Mouse (Mus musculus): ENCODE results near the gene Elac2. TPM values are rescaled to one million over a fixed set of nuclear protein-coding genes. Genes with fewer than 3 reads are reported as not detected.

Elac2 gene
- 10 to 100 TPM; 22.9 to 27.5 TPM for total RNA-seq (2023)

DNA sequence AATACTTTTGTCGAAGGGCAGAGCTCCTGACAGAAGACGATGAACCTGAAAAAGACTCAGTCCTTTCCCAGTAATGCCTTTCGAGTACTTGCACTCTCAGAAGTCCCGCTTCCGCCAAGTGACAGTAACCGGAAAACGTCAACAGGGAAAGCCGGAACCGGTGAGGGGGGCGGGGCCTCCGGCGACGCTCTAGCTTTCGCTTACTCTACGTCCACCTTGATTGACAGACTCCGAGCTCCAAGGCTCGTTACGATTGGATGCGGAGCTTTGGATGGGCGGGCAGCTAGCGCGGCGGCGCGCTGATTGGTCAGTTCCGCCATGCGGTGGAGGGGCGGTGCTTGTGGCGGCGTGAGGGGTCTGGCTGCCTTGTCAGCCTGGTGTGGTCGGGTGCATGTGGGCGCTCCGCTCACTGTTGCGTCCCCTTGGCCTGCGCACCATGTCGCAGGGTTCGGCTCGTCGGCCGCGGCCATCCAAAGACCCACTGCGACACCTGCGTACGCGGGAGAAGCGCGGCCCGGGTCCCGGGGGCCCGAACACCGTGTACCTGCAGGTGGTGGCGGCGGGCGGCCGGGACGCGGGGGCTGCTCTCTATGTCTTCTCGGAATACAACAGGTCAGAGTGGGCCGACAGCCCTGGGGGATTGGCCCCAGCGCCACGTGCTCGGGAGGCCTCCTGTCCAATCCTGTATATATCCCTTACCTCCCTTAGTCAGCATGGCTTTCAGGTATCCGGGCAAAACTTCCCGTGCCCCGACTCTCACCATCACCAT is at the start of gene Elac2:
Gene Elac2 (plus strand): TSS at position 319 of the 769 bp plus-strand sequence.

Other genes with a start within 250 kb of the Elac2 start
- gene 1700086D15Rik, start 180.9 kb downstream of the Elac2 start, total RNA-seq (2023) = not detected
- not detected for gene Arhgap44, start 183.9 kb downstream of the Elac2 start, total RNA-seq (2023)

Measured in B cell, adult 67 days (primary cell).